Mouse (Mus musculus): ENCODE data around the gene Resp18. TPM values are rescaled to one million over a fixed set of nuclear protein-coding genes. Genes with fewer than 3 reads are reported as not detected.
A peak's percentile ranks its signal among the peaks of the same experiment; 100 is the strongest.

The Resp18 gene
- total RNA-seq (2014; fragmentation: Nextera tagmentation) (not detected in 2 replicates), total RNA-seq (2017) (not detected in 2 replicates)

GRCm38 (mm10) chr1:75278228-75278627 is at the start of gene Resp18:
Resp18 (minus strand) TSS chr1:75278415.
- no peak for ATAC-seq (replicated peaks; ENCODE audit: poor library complexity, severe bottlenecking)

GRCm38 (mm10) chr1:75327461-75327860 is 49.2 kb upstream of the Resp18 start:
- ATAC-seq (replicated peaks; ENCODE audit: poor library complexity, severe bottlenecking), result no peak

GRCm38 (mm10) chr1:75319166-75319565 is 41.0 kb upstream of the Resp18 start:
- no peak for ATAC-seq (replicated peaks; ENCODE audit: poor library complexity, severe bottlenecking)

- ATAC-seq (replicated peaks; ENCODE audit: poor library complexity, severe bottlenecking), result no peak
Observed at GRCm38 (mm10) chr1:75318736-75319135, 40.5 kb upstream of the Resp18 start.

GRCm38 (mm10) chr1:75318301-75318700 is 40.1 kb upstream of the Resp18 start:
- no peak for ATAC-seq (replicated peaks; ENCODE audit: poor library complexity, severe bottlenecking)

- ATAC-seq (replicated peaks; ENCODE audit: poor library complexity, severe bottlenecking), result peak; percentile 84
Observed at GRCm38 (mm10) chr1:75317241-75318201, 39.3 kb upstream of the Resp18 start, which contains the start of gene Dnpep. Dnpep (minus strand) TSS chr1:75317990.

GRCm38 (mm10) chr1:75316861-75317240 is 38.6 kb upstream of the Resp18 start:
- ATAC-seq (replicated peaks; ENCODE audit: poor library complexity, severe bottlenecking), result peak; percentile 33

GRCm38 (mm10) chr1:75315456-75316365 is 37.5 kb upstream of the Resp18 start:
- no peak for ATAC-seq (replicated peaks; ENCODE audit: poor library complexity, severe bottlenecking)

- ATAC-seq (replicated peaks; ENCODE audit: poor library complexity, severe bottlenecking), result no peak
Observed at GRCm38 (mm10) chr1:75315011-75315410, 36.8 kb upstream of the Resp18 start.

GRCm38 (mm10) chr1:75311694-75312093 is 33.5 kb upstream of the Resp18 start:
- no peak for ATAC-seq (replicated peaks; ENCODE audit: poor library complexity, severe bottlenecking)

- no peak for ATAC-seq (replicated peaks; ENCODE audit: poor library complexity, severe bottlenecking)
Observed at GRCm38 (mm10) chr1:75304662-75305061, 26.4 kb upstream of the Resp18 start.

- no peak for ATAC-seq (replicated peaks; ENCODE audit: poor library complexity, severe bottlenecking)
Observed at GRCm38 (mm10) chr1:75294294-75294693, 16.1 kb upstream of the Resp18 start.

- ATAC-seq (replicated peaks; ENCODE audit: poor library complexity, severe bottlenecking), result no peak
Observed at GRCm38 (mm10) chr1:75293331-75293701, 15.1 kb upstream of the Resp18 start.

- ATAC-seq (replicated peaks; ENCODE audit: poor library complexity, severe bottlenecking), result no peak
Observed at GRCm38 (mm10) chr1:75292476-75293330, 14.5 kb upstream of the Resp18 start.

GRCm38 (mm10) chr1:75291321-75291720 is 13.1 kb upstream of the Resp18 start:
- ATAC-seq (replicated peaks; ENCODE audit: poor library complexity, severe bottlenecking), result no peak

GRCm38 (mm10) chr1:75290582-75290981 is 12.4 kb upstream of the Resp18 start:
- no peak for ATAC-seq (replicated peaks; ENCODE audit: poor library complexity, severe bottlenecking)

GRCm38 (mm10) chr1:75289888-75290431 is 11.7 kb upstream of the Resp18 start:
- no peak for ATAC-seq (replicated peaks; ENCODE audit: poor library complexity, severe bottlenecking)

GRCm38 (mm10) chr1:75289376-75289775 is 11.2 kb upstream of the Resp18 start:
- no peak for ATAC-seq (replicated peaks; ENCODE audit: poor library complexity, severe bottlenecking)

GRCm38 (mm10) chr1:75284911-75285310 is 6.7 kb upstream of the Resp18 start:
- no peak for ATAC-seq (replicated peaks; ENCODE audit: poor library complexity, severe bottlenecking)

GRCm38 (mm10) chr1:75283017-75283416 is 4.8 kb upstream of the Resp18 start:
- no peak for ATAC-seq (replicated peaks; ENCODE audit: poor library complexity, severe bottlenecking)
